Mouse (Mus musculus) limb, embryonic 12.5 days (tissue): ENCODE measurements at regions not wholly inside any gene's neighbourhood (a gene's known extent, or its start where the extent isn't known, plus 50 kb on each side); places are given as distances from the start of the nearest gene placed in this dataset.

Experiments
- ATAC-seq: fragments of 200-750 bp; cut with Nextera tagmentation; 2 replicates; pipeline ENCODE4 v1.8.0; 2017; ENCODE audit warnings: low read depth, moderate TSS enrichment; ENCODE audit not compliant: insufficient number of reproducible peaks, insufficient read depth, low FRiP score, low TSS enrichment
- H3K27ac ChIP-seq: fragments of 300-500 bp; sonication (generic); 2 replicates; pipeline ENCODE4 v1.5.1; 2016; ENCODE audit warnings: mild to moderate bottlenecking, moderate library complexity
- H3K27me3 ChIP-seq: fragments of 300-500 bp; sonication (generic); 2 replicates; pipeline ENCODE4 v1.6.1; 2016; ENCODE audit warnings: mild to moderate bottlenecking, moderate library complexity
- H3K36me3 ChIP-seq: fragments of 300-500 bp; sonication (generic); 2 replicates; pipeline ENCODE4 v1.6.1; 2016; ENCODE audit warnings: mild to moderate bottlenecking, moderate library complexity
- H3K4me1 ChIP-seq: fragments of 300-500 bp; sonication (generic); replicated peaks from 2 replicates; pipeline ENCODE4 v1.6.1; 2016
- H3K4me2 ChIP-seq: fragments of 300-500 bp; sonication (generic); 2 replicates; pipeline ENCODE4 v1.6.1; 2016; ENCODE audit warnings: mild to moderate bottlenecking, moderate library complexity
- H3K4me3 ChIP-seq: fragments of 300-500 bp; sonication (generic); replicated peaks from 2 replicates; pipeline ENCODE4 v1.5.1; 2016; ENCODE audit warnings: mild to moderate bottlenecking
- H3K9ac ChIP-seq: fragments of 300-500 bp; sonication (generic); replicated peaks from 2 replicates; pipeline ENCODE4 v1.6.1; 2016; ENCODE audit warnings: mild to moderate bottlenecking, moderate library complexity
- H3K9me3 ChIP-seq: fragments of 300-500 bp; sonication (generic); 2 replicates; pipeline ENCODE4 v1.6.1; 2016; ENCODE audit warnings: mild to moderate bottlenecking, moderate library complexity
- WGBS: fragments of 180-500 bp; shearing (Covaris S2); methylation state at CpG from one replicate; pipeline ENCODE4 v1.1.7; 2016; 5-methylcytosine and 5-hydroxymethylcytosine counted together

DNA sequence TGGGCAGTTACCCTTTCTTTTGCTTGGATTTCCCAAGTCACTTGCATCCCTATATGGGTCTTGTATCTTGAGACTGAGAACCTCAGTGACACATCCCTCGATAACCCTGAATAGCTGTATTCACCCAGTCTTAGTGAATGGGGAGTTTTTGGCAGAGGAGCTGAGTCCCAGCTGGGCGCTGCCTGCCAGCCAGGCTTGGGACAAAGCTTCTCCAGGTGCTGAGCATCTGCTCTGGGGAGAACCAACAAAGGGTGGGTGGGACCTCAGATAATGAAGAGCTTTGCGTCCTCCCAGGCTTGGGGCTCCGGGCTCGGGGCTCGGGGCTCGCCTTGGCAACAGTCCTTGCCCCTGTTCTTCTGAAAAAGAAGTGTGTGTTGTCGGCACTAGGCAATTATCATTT is 100.4 kb upstream of the Stmnd1 start:
- Histone ChIP-seq H3K4me3 (no peak overlapping the region), H3K27me3 (no peaks in the 10 kb centered on the region), H3K27ac (no peak overlapping the region), H3K4me1 (no peaks in the 10 kb centered on the region), H3K9ac (no peak overlapping the region), H3K36me3 (no peaks in the 10 kb centered on the region), H3K4me2 (no peak overlapping the region), H3K9me3 (no peaks in the 10 kb centered on the region)
- no peak for ATAC-seq
- 59% methylated on average over 8 of the region's 8 CpGs for WGBS

GRCm38 (mm10) chr13:46162025-46162374 is 111.5 kb upstream of the Stmnd1 start:
- Histone ChIP-seq H3K4me3 (peak overlapping the region; percentile 26), H3K9ac (no peak overlapping the region), H3K4me1 (peaks cover 16% of the 10 kb centered on the region), H3K36me3 (no peaks in the 10 kb centered on the region), H3K9me3 (peaks cover 2% of the 10 kb centered on the region; the same call in 1 of the 2 replicates), H3K4me2 (peak overlapping the region; percentile 57), H3K27ac (no peak overlapping the region), H3K27me3 (no peaks in the 10 kb centered on the region)
- ATAC-seq = peak; percentile 52; the same call in 1 of the 2 replicates
- 2% methylated on average over 10 of the region's 10 CpGs for WGBS

- Histone ChIP-seq H3K9me3 (peaks cover 6% of the 10 kb centered on the region; the same call in 1 of the 2 replicates), H3K4me2 (peak overlapping the region; percentile 57), H3K27me3 (no peaks in the 10 kb centered on the region), H3K4me3 (peak overlapping the region; percentile 26), H3K9ac (no peak overlapping the region), H3K36me3 (no peaks in the 10 kb centered on the region), H3K27ac (no peak overlapping the region), H3K4me1 (peaks cover 16% of the 10 kb centered on the region)
- WGBS = 22% methylated on average over 13 of the region's 13 CpGs
- peak; percentile 66; the same call in 1 of the 2 replicates for ATAC-seq
Measured at GRCm38 (mm10) chr13:46161261-46162024, 112.1 kb upstream of the Stmnd1 start.

DNA sequence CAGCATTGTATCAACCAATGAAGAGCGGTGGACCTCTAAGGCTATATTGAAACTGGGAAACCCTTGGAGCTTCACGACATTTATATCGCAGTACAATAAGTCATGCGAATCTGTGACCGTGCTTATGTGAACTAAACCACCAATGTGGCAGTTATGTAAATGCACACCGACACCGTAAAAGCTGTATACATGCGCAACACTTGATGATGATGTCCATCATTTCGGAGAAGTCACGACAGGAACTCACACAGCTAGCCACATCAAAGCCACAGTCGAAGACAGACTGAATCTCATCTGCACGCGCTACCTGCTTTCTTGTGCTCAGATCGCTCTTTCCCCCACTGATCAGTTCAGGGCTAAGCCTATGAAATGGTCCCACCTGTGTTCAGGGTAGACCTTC is 114.2 kb upstream of the Stmnd1 start:
- 94% methylated on average over 14 of the region's 14 CpGs for WGBS
- no peak overlapping the region for H3K4me2 ChIP-seq

GRCm38 (mm10) chr13:46153282-46154260 is 120.0 kb upstream of the Stmnd1 start:
- Histone ChIP-seq H3K4me3 (no peak overlapping the region), H3K4me1 (0 out of 2 replicates have a peak, but pooled peaks cover 3% of the 10 kb centered on the region), H3K4me2 (no peak overlapping the region), H3K27ac (no peak overlapping the region), H3K27me3 (no peaks in the 10 kb centered on the region), H3K36me3 (no peaks in the 10 kb centered on the region), H3K9ac (no peak overlapping the region), H3K9me3 (peaks cover 9% of the 10 kb centered on the region; the same call in 1 of the 2 replicates)
- no peak for ATAC-seq
- 79% methylated on average over 14 of the region's 14 CpGs for WGBS

More for the DNA sequence above, 114.2 kb upstream of the Stmnd1 start:
- Histone ChIP-seq H3K9me3 (peaks cover 6% of the 10 kb centered on the region; the same call in 1 of the 2 replicates), H3K4me1 (peaks cover 18% of the 10 kb centered on the region), H3K36me3 (no peaks in the 10 kb centered on the region), H3K27ac (no peak overlapping the region), H3K9ac (no peak overlapping the region), H3K4me3 (no peak overlapping the region), H3K27me3 (no peaks in the 10 kb centered on the region)
- no peak for ATAC-seq

- WGBS = 74% methylated on average over 3 of the region's 3 CpGs
- no peak for ATAC-seq
- no peaks in the 10 kb centered on the region for H3K27me3 ChIP-seq
Measured at GRCm38 (mm10) chr13:46140006-46140405, 133.5 kb upstream of the Stmnd1 start.

DNA sequence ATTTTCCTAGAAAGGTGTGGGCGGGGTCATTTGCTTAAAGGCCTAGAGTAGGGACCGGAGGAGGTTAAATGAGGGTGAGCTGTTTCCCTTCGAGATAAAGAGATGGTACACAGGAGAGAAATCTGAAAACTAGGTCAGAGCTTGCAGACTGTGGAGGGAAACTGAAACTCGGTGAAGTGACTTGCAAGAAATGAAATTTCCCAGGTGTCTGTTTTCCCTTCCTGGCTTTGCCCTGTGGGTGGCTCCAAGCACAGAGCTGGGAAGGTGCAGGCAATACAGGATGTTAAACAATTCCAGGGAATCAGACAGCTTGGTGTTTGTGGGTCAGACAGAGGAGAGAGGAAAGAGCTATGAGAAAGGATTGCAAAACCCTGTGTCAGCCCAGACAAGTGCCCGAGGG is 134.3 kb upstream of the Stmnd1 start:
- no peak for ATAC-seq
- H3K4me2 ChIP-seq = no peak overlapping the region
- no peak overlapping the region for H3K9ac ChIP-seq
- no peak overlapping the region for H3K27ac ChIP-seq
- no peak overlapping the region for H3K4me3 ChIP-seq
- H3K4me1 ChIP-seq = no peaks in the 10 kb centered on the region
- WGBS = 75% methylated on average over 5 of the region's 5 CpGs
- no peaks in the 10 kb centered on the region for H3K27me3 ChIP-seq
- H3K9me3 ChIP-seq = no peaks in the 10 kb centered on the region
- H3K36me3 ChIP-seq = no peaks in the 10 kb centered on the region

More at GRCm38 (mm10) chr13:46140006-46140405, 133.5 kb upstream of the Stmnd1 start:
- H3K9me3 ChIP-seq = no peaks in the 10 kb centered on the region
- H3K9ac ChIP-seq = no peak overlapping the region
- H3K4me3 ChIP-seq = no peak overlapping the region
- H3K4me2 ChIP-seq = no peak overlapping the region
- H3K27ac ChIP-seq = no peak overlapping the region
- H3K4me1 ChIP-seq = no peaks in the 10 kb centered on the region
- H3K36me3 ChIP-seq = no peaks in the 10 kb centered on the region

DNA sequence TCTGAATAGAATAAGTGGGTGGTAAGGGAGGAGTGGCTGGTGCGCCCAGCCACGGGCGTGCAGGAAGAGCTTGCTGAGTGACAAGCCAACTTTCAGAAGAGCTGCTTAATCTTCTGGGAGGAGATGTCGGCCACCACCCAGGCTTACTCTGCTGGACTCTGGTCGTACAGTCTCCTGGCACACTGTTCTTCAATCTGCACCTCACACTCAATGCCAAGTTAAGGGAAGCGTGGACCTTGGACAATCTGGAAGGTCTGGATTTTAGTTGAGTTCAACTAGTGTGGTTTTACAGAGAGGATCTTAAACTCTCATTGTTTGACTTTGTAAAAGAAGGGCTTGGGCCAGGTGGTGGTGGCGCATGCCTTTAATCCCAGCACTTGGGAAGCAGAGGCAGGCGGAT is 138.1 kb upstream of the Stmnd1 start:
- Histone ChIP-seq H3K4me3 (no peak overlapping the region), H3K27ac (no peak overlapping the region), H3K4me2 (no peak overlapping the region), H3K4me1 (no peaks in the 10 kb centered on the region), H3K9me3 (no peaks in the 10 kb centered on the region), H3K9ac (no peak overlapping the region), H3K27me3 (no peaks in the 10 kb centered on the region), H3K36me3 (no peaks in the 10 kb centered on the region)
- ATAC-seq = no peak
- 92% methylated on average over 8 of the region's 8 CpGs for WGBS

DNA sequence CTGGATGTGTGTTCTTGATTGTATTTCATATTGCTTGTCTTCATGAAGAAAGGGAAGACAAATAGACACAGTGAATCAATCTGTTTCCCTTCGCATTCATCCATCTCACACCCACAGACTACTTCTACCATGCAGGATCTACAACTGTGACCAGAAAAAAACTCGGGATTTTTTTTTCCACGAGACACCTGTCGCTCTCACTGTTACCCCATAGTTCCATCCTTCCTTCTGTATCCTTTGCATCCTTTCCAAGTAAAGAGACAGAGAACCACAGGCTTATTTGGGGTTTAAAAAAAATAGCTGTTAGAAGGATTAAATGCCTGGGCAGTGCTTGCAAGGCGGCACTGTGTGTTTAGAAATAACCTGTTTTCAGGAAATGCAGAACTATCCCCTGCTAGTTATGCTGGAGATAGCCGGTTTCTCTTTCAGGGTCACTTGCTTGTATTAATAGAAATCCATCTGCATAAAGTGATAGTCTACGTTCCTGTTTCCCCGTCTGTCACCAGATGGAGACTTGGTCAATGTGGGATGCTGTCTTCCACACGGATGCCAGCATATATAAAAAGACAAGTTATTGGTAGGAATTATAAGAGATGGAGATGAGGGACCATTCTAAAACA is 144.2 kb upstream of the Stmnd1 start:
- WGBS = 86% methylated on average over 9 of the region's 9 CpGs
- H3K27me3 ChIP-seq = no peaks in the 10 kb centered on the region
- H3K4me1 ChIP-seq = no peaks in the 10 kb centered on the region
- H3K9ac ChIP-seq = no peak overlapping the region
- no peaks in the 10 kb centered on the region for H3K9me3 ChIP-seq
- no peaks in the 10 kb centered on the region for H3K36me3 ChIP-seq
- H3K4me3 ChIP-seq = no peak overlapping the region
- H3K27ac ChIP-seq = no peak overlapping the region
- no peak for ATAC-seq
- no peak overlapping the region for H3K4me2 ChIP-seq

GRCm38 (mm10) chr13:46123446-46123845 is 150.1 kb upstream of the Stmnd1 start:
- Histone ChIP-seq H3K36me3 (no peaks in the 10 kb centered on the region), H3K4me3 (no peak overlapping the region), H3K27ac (no peak overlapping the region), H3K4me1 (no peaks in the 10 kb centered on the region), H3K4me2 (no peak overlapping the region), H3K27me3 (no peaks in the 10 kb centered on the region), H3K9ac (no peak overlapping the region), H3K9me3 (no peaks in the 10 kb centered on the region)
- 52% methylated on average over 3 of the region's 3 CpGs for WGBS
- no peak for ATAC-seq

- no peak for ATAC-seq
- H3K9ac ChIP-seq = no peak overlapping the region
- no peaks in the 10 kb centered on the region for H3K36me3 ChIP-seq
- no peaks in the 10 kb centered on the region for H3K4me1 ChIP-seq
- WGBS = 90% methylated on average over 4 of the region's 4 CpGs
- H3K9me3 ChIP-seq = no peaks in the 10 kb centered on the region
- no peak overlapping the region for H3K4me3 ChIP-seq
- H3K27ac ChIP-seq = no peak overlapping the region
- no peak overlapping the region for H3K4me2 ChIP-seq
- no peaks in the 10 kb centered on the region for H3K27me3 ChIP-seq
Measured at GRCm38 (mm10) chr13:46116576-46116975, 151.8 kb upstream of the Atxn1 start.
